10 mouse cellular contexts compared by ENCODE assay signal in genomic region chr11:114683722-114684621, GRCm38 (mm10). TPM values are rescaled to one million over a fixed set of nuclear protein-coding genes. Genes with fewer than 3 reads are reported as not detected.
DNase-seq lines count a peak whose midpoint lies in the region; ATAC-seq and TF ChIP-seq lines count a peak whose summit lies in the region.
"Had no signal": no experiment of that assay in that cellular context is flagged by ENCODE, and none has a peak within 500 bp of the region (broad histone marks: within the 10 kb centered on the region; RNA-seq: fewer than 3 reads in every experiment).

No protein-coding gene starts in this region.

- H3K79me2 ChIP-seq in myocyte (ENCODE audit: control insufficient read depth, insufficient read depth) = peaks cover 73% of the 10 kb centered on the region

- H3K4me1 ChIP-seq in lung, postnatal 0 days (ENCODE audit: insufficient read depth, low read depth, low read length) = peaks cover 3% of the 10 kb centered on the region; the same call in 1 of the 2 replicates
- H3K4me1 ChIP-seq in embryonic facial prominence, embryonic 15.5 days = peaks cover 26% of the 10 kb centered on the region

- 0 out of 2 replicates have a peak, but pooled peaks have one; percentile 3 for ATAC-seq in lung, postnatal 0 days
- ATAC-seq in embryonic facial prominence, embryonic 15.5 days (ENCODE audit: insufficient number of reproducible peaks, low FRiP score, low TSS enrichment, low read depth) = 0 out of 2 replicates have a peak, but pooled peaks have one; percentile 4

- DNase-seq in cerebellum, adult 8-10 months = peak; percentile 52
- DNase-seq in cerebellum, adult 18-20 months = no peak
- no peak for DNase-seq in lung, postnatal 0 days (ENCODE audit: low spot score)
- no peak for DNase-seq in lung, postnatal 14 days
- DNase-seq in left cerebral cortex, adult 18-20 months (ENCODE audit: low spot score in 2 of 2) = no peak
- no peak for DNase-seq in kidney, postnatal 14 days

- no peak overlapping the region for H3K4me2 ChIP-seq in lung, postnatal 0 days (replicated peaks; ENCODE audit: low read depth, low read length)
- H3K4me2 ChIP-seq in embryonic facial prominence, embryonic 15.5 days (replicated peaks) = no peak overlapping the region
- peak overlapping the region; percentile 14 for H3K4me2 ChIP-seq in myocyte (ENCODE audit: low read depth)
- H3K4me2 ChIP-seq: stomach, embryonic 15.5 days had no signal

- no peak overlapping the region for H3ac ChIP-seq in myocyte (ENCODE audit: control insufficient read depth, insufficient read length)

- TF ChIP-seq POLR2A in myocyte (IDR thresholded peaks at IDR 0.05; ENCODE audit: insufficient read length, low read depth) = no peak

- no peaks in the 10 kb centered on the region for H3K27me3 ChIP-seq in lung, postnatal 0 days (replicated peaks; ENCODE audit: insufficient read depth, low read length)
- no peaks in the 10 kb centered on the region for H3K27me3 ChIP-seq in embryonic facial prominence, embryonic 15.5 days
- no peaks in the 10 kb centered on the region for H3K27me3 ChIP-seq in myocyte (ENCODE audit: control insufficient read depth, insufficient read depth, insufficient read length)
- H3K27me3 ChIP-seq: stomach, embryonic 15.5 days had no signal

- no peak for TF ChIP-seq CTCF in lung, postnatal 0 days (IDR thresholded peaks at IDR 0.05)

- H3K9ac ChIP-seq in lung, postnatal 0 days (replicated peaks; ENCODE audit: low read depth) = no peak overlapping the region
- no peak overlapping the region for H3K9ac ChIP-seq in embryonic facial prominence, embryonic 15.5 days
- H3K9ac ChIP-seq: stomach, embryonic 15.5 days had no signal

- H3K4me3 ChIP-seq in lung, postnatal 0 days (ENCODE audit: low read depth, low read length) = no peak overlapping the region
- no peak overlapping the region for H3K4me3 ChIP-seq in embryonic facial prominence, embryonic 15.5 days (replicated peaks)
- H3K4me3 ChIP-seq in myocyte = no peak overlapping the region
- H3K4me3 ChIP-seq: stomach, embryonic 15.5 days had no signal

- H3K36me3 ChIP-seq in lung, postnatal 0 days (ENCODE audit: insufficient read depth, low read length) = no peaks in the 10 kb centered on the region
- H3K36me3 ChIP-seq in embryonic facial prominence, embryonic 15.5 days = no peaks in the 10 kb centered on the region
- peaks cover 22% of the 10 kb centered on the region for H3K36me3 ChIP-seq in myocyte (ENCODE audit: control insufficient read depth, insufficient read depth)
- H3K36me3 ChIP-seq: stomach, embryonic 15.5 days had no signal

- no peaks in the 10 kb centered on the region for H3K9me3 ChIP-seq in lung, postnatal 0 days (ENCODE audit: low read length)
- no peaks in the 10 kb centered on the region for H3K9me3 ChIP-seq in embryonic facial prominence, embryonic 15.5 days (replicated peaks)
- H3K9me3 ChIP-seq: stomach, embryonic 15.5 days had no signal

- TF ChIP-seq EP300 in lung, postnatal 0 days (IDR thresholded peaks at IDR 0.05) = no peak

- WGBS in lung, postnatal 0 days = 65% methylated on average over 20 of the region's 20 CpGs
- WGBS in embryonic facial prominence, embryonic 15.5 days = 68% methylated on average over 20 of the region's 20 CpGs

- H3K27ac ChIP-seq in lung, postnatal 0 days (ENCODE audit: low read length) = no peak overlapping the region
- H3K27ac ChIP-seq in embryonic facial prominence, embryonic 15.5 days (replicated peaks) = no peak overlapping the region
- H3K27ac ChIP-seq: stomach, embryonic 15.5 days had no signal

TF ChIP-seq in myocyte, 11 proteins besides CTCF, POLR2A, EP300 and RAD21:
- TF ChIP-seq MYOD1 (IDR thresholded peaks at IDR 0.05; ENCODE audit: control insufficient read depth in 1 of 3, insufficient read length in 2 of 3, low read depth in 2 of 3) = no peak
- no peak for TF ChIP-seq POLR2AphosphoS2 (IDR thresholded peaks at IDR 0.05; ENCODE audit: insufficient read length, low read depth)
- TF ChIP-seq TCF3 (IDR thresholded peaks at IDR 0.05; ENCODE audit: insufficient read length, low read depth) = no peak
- TF ChIP-seq MYOG (IDR thresholded peaks at IDR 0.05; ENCODE audit: control insufficient read depth in 1 of 3, insufficient read depth in 1 of 3, insufficient read length in 2 of 3, low read depth in 2 of 3) = no peak
- TF ChIP-seq TCF12 (IDR thresholded peaks at IDR 0.05; ENCODE audit: insufficient read depth, poor library complexity, severe bottlenecking) = no peak
- no peak for TF ChIP-seq E2F4 (IDR thresholded peaks at IDR 0.05; ENCODE audit: insufficient read depth)
- no peak for TF ChIP-seq REST (IDR thresholded peaks at IDR 0.05; ENCODE audit: insufficient read depth, insufficient read length)
- no peak for TF ChIP-seq USF1 (IDR thresholded peaks at IDR 0.05; ENCODE audit: low read depth)
- TF ChIP-seq SRF (IDR thresholded peaks at IDR 0.05; ENCODE audit: control insufficient read depth, insufficient read length, low read depth) = no peak
- TF ChIP-seq CEBPB (IDR thresholded peaks at IDR 0.05; ENCODE audit: insufficient read depth, poor library complexity, severe bottlenecking) = no peak
- TF ChIP-seq MAX (IDR thresholded peaks at IDR 0.05; ENCODE audit: low read depth) = no peak
TF ChIP-seq in myocyte: peak in this region for 0.

RNA-seq across cellular contexts. Expression of gene Ttyh2, which starts 8.7 kb away (rescaled TPM):
- polyA plus RNA-seq in lung, postnatal 0 days (2015; fragmentation: Nextera tagmentation; extraction: Ambion mirVana) = 20.1 and 22.3 TPM in 2 replicates
- 31.5 and 36.4 TPM in 2 replicates for polyA plus RNA-seq in embryonic facial prominence, embryonic 15.5 days (2015; fragmentation: Nextera tagmentation; extraction: Ambion mirVana)
- 40.6 TPM for polyA plus RNA-seq in myocyte (2012; fragmentation: generic; extraction: Trizol)
- total RNA-seq in left cerebral cortex, adult 18-20 months (2021) = 10 to 100 TPM; 17.8 to 21.5 TPM

RNA-seq across cellular contexts. Expression of gene Rpl38, which starts 15.6 kb away (rescaled TPM):
- polyA plus RNA-seq in lung, postnatal 0 days (2015; fragmentation: Nextera tagmentation; extraction: Ambion mirVana) = 728 and 824 TPM in 2 replicates
- 993 and 1,020 TPM in 2 replicates for polyA plus RNA-seq in embryonic facial prominence, embryonic 15.5 days (2015; fragmentation: Nextera tagmentation; extraction: Ambion mirVana)
- 3,783 TPM for polyA plus RNA-seq in myocyte (2012; fragmentation: generic; extraction: Trizol)
- 1,000 to 10,000 TPM in 1 of 2 experiments, 100 to 1,000 TPM in 1; 952 to 1,003 TPM for total RNA-seq in left cerebral cortex, adult 18-20 months (2021)

RNA-seq across cellular contexts. Expression of gene Dnaic2, which starts 43.2 kb away (rescaled TPM):
- polyA plus RNA-seq in lung, postnatal 0 days (2015; fragmentation: Nextera tagmentation; extraction: Ambion mirVana) = 6.4 and 7.3 TPM in 2 replicates
- 8.0 and 13.2 TPM in 2 replicates for polyA plus RNA-seq in embryonic facial prominence, embryonic 15.5 days (2015; fragmentation: Nextera tagmentation; extraction: Ambion mirVana)
- polyA plus RNA-seq in myocyte (2012; fragmentation: generic; extraction: Trizol) = 1.00 TPM
- total RNA-seq in left cerebral cortex, adult 18-20 months (2021) = 1 to 10 TPM; 1.2 to 1.4 TPM
- total RNA-seq: megakaryocyte-erythroid progenitor cell, adult 5-6 weeks had no signal
